Mouse (Mus musculus) CH12.LX (cell line): ENCODE results near the gene Cela1. TPM values are rescaled to one million over a fixed set of nuclear protein-coding genes. Genes with fewer than 3 reads are reported as not detected.

Source experiments
- DNase-seq: peaks from one replicate; pipeline ENCODE4 v3.0.0-alpha.2; 2013; ENCODE audit errors: extremely low read depth
- H3K27ac ChIP-seq: 2 replicates; pipeline ENCODE4 v1.5.1; 2012; ENCODE audit warnings: low read depth, mild to moderate bottlenecking, control low read depth, moderate library complexity; ENCODE audit not compliant: insufficient read depth
- H3K27me3 ChIP-seq: replicated peaks from 2 replicates; pipeline ENCODE3; 2012; ENCODE audit warnings: inconsistent platforms
- H3K36me3 ChIP-seq, 2 experiments: replicated peaks in 1 of 2; 2 replicates each; pipeline versions ENCODE3 to v1.6.1; 2012; ENCODE audit warnings: inconsistent platforms in 1 of 2, low read length in 1 of 2, mild to moderate bottlenecking in 1 of 2, mixed read lengths in 1 of 2, moderate library complexity in 1 of 2; ENCODE audit not compliant: control insufficient read depth in 1 of 2, insufficient read depth in 1 of 2
- H3K4me1 ChIP-seq, 2 experiments: 2 replicates each; pipeline ENCODE4 v1.6.1; 2012; ENCODE audit warnings: inconsistent platforms in 1 of 2, moderate library complexity in 1 of 2; ENCODE audit not compliant: insufficient read depth in 2 of 2, control insufficient read depth in 1 of 2
- H3K4me2 ChIP-seq: 2 replicates; pipeline ENCODE4 v1.6.1; 2012; ENCODE audit warnings: low read depth, mild to moderate bottlenecking, control low read depth; ENCODE audit not compliant: poor library complexity, insufficient read depth, severe bottlenecking
- H3K4me3 ChIP-seq, 3 experiments: fragments of 150-350 bp in 1 of 3; sonication (generic) in 1 of 3; replicated peaks in 1 of 3; 2 replicates each; pipeline versions ENCODE3 to v1.5.1; 2011 to 2012; ENCODE audit warnings: low read depth in 2 of 3, low read length in 2 of 3, mild to moderate bottlenecking in 2 of 3, moderate library complexity in 2 of 3, control low read depth in 1 of 3, improper control_type of control experiment in 1 of 3, inconsistent platforms in 1 of 3, mixed read lengths in 1 of 3; ENCODE audit not compliant: poor library complexity in 1 of 3
- H3K79me2 ChIP-seq: replicated peaks from 2 replicates; pipeline ENCODE4 v1.6.1; 2012; ENCODE audit warnings: mild to moderate bottlenecking, moderate library complexity; ENCODE audit not compliant: control insufficient read depth, poor library complexity, insufficient read depth, severe bottlenecking; ENCODE audit errors: extremely low read depth
- H3K9ac ChIP-seq: 2 replicates; pipeline ENCODE4 v1.6.1; 2012; ENCODE audit warnings: low read depth, mild to moderate bottlenecking, control low read depth, moderate library complexity; ENCODE audit not compliant: insufficient read depth
- H3K9me3 ChIP-seq: replicated peaks from 2 replicates; pipeline ENCODE3; 2012; ENCODE audit warnings: low read length, inconsistent platforms, mixed read lengths
- BHLHE40 ChIP-seq: IDR thresholded peaks from 2 replicates; pipeline ENCODE4 v1.6.1; 2011; ENCODE audit warnings: mild to moderate bottlenecking, low read depth, low read length, improper control_type of control experiment
- CHD1 ChIP-seq: IDR thresholded peaks from 2 replicates; pipeline ENCODE4 v1.6.1; 2012; ENCODE audit warnings: low read depth, low read length, improper control_type of control experiment, inconsistent platforms
- CTCF ChIP-seq, 2 experiments: IDR thresholded peaks in 1 of 2; conservative IDR thresholded peaks in 1 of 2; 2 replicates each; pipeline ENCODE4 v1.5.1; 2011 to 2012; ENCODE audit warnings: low read depth in 2 of 2, low read length in 2 of 2, improper control_type of control experiment in 1 of 2, inconsistent platforms in 1 of 2, mild to moderate bottlenecking in 1 of 2, moderate library complexity in 1 of 2
- EP300 ChIP-seq: IDR thresholded peaks from 2 replicates; pipeline ENCODE4 v1.6.1; 2011; ENCODE audit warnings: low read length, improper control_type of control experiment
- JUND ChIP-seq: conservative IDR thresholded peaks from 2 replicates; pipeline ENCODE4 v1.6.1; 2011; ENCODE audit warnings: low read depth, low read length, improper control_type of control experiment
- MAFK ChIP-seq: IDR thresholded peaks from 2 replicates; pipeline ENCODE4 v1.6.1; 2011; ENCODE audit warnings: low read length, improper control_type of control experiment; ENCODE audit not compliant: insufficient replicate concordance
- MAZ ChIP-seq: IDR thresholded peaks from 2 replicates; pipeline ENCODE4 v1.6.1; 2012; ENCODE audit warnings: low read depth, mild to moderate bottlenecking, inconsistent platforms, low read length, improper control_type of control experiment, moderate library complexity
- MXI1 ChIP-seq: IDR thresholded peaks from 2 replicates; pipeline ENCODE4 v1.6.1; 2011; ENCODE audit warnings: mild to moderate bottlenecking, low read depth, low read length, improper control_type of control experiment
- NELFE ChIP-seq: IDR thresholded peaks from 2 replicates; pipeline ENCODE4 v1.6.1; 2011; ENCODE audit warnings: low read depth, low read length, improper control_type of control experiment
- POLR2A ChIP-seq: IDR thresholded peaks from 2 replicates; pipeline ENCODE4 v1.6.1; 2011; ENCODE audit warnings: low read depth, mild to moderate bottlenecking, improper control_type of control experiment, low read length
- RAD21 ChIP-seq: IDR thresholded peaks from 2 replicates; pipeline ENCODE4 v1.6.1; 2011; ENCODE audit warnings: low read depth, mild to moderate bottlenecking, low read length, improper control_type of control experiment, moderate library complexity
- SMC3 ChIP-seq: IDR thresholded peaks from 2 replicates; pipeline ENCODE4 v1.6.1; 2011; ENCODE audit warnings: low read depth, low read length, improper control_type of control experiment
- TCF12 ChIP-seq: IDR thresholded peaks from 2 replicates; pipeline ENCODE4 v1.6.1; 2014; ENCODE audit warnings: low read depth, mild to moderate bottlenecking, inconsistent platforms, low read length, improper control_type of control experiment
- UBTF ChIP-seq: IDR thresholded peaks from 2 replicates; pipeline ENCODE4 v1.6.1; 2012; ENCODE audit warnings: low read depth, mild to moderate bottlenecking, inconsistent platforms, low read length, improper control_type of control experiment, moderate library complexity
- USF2 ChIP-seq: conservative IDR thresholded peaks from 2 replicates; pipeline ENCODE4 v1.6.1; 2011; ENCODE audit warnings: low read depth, low read length, improper control_type of control experiment
- ZKSCAN1 ChIP-seq: IDR thresholded peaks from 2 replicates; pipeline ENCODE4 v1.6.1; 2012; ENCODE audit warnings: low read depth, inconsistent platforms, low read length, improper control_type of control experiment, borderline replicate concordance
- dilution Hi-C: fragments of 300-500 bp; cut with MboI; formaldehyde crosslinking; loops from 2 replicates; pipeline ENCODE4 v1.14.3; 2020; ENCODE audit warnings: low sequenced_read_pairs; ENCODE audit not compliant: extremely low pct_unique_long_range_greater_than_20kb, extremely low pct_ligation_motif_present
- in situ Hi-C: fragments of 300-500 bp; cut with MboI; formaldehyde crosslinking; loops from 3 replicates; pipeline ENCODE4 v1.14.3; 2019; ENCODE audit warnings: low sequenced_read_pairs, low pct_ligation_motif_present, low pct_unique_long_range_greater_than_20kb, mixed read lengths
- polyA plus RNA-seq: library from polyadenylated mRNA; unstranded; fragments of >175 nt; gene quantifications from 2 replicates; pipeline ENCODE4 v1.2.1, GENCODE M21; 2012; ENCODE audit warnings: low read depth; ENCODE audit not compliant: insufficient read length
- total RNA-seq, 2 experiments: library from RNA; depleted of rRNA; stranded (reverse); fragments of 300-350 nt in 1 of 2; fragments of >200 nt in 1 of 2; gene quantifications; 2 replicates each; pipeline ENCODE4 v1.2.3; 2012 to 2014

Cela1 gene
- total and polyA plus RNA-seq, 3 experiments, result 1.3 to 4.8 (median 3.3) TPM

DNA sequence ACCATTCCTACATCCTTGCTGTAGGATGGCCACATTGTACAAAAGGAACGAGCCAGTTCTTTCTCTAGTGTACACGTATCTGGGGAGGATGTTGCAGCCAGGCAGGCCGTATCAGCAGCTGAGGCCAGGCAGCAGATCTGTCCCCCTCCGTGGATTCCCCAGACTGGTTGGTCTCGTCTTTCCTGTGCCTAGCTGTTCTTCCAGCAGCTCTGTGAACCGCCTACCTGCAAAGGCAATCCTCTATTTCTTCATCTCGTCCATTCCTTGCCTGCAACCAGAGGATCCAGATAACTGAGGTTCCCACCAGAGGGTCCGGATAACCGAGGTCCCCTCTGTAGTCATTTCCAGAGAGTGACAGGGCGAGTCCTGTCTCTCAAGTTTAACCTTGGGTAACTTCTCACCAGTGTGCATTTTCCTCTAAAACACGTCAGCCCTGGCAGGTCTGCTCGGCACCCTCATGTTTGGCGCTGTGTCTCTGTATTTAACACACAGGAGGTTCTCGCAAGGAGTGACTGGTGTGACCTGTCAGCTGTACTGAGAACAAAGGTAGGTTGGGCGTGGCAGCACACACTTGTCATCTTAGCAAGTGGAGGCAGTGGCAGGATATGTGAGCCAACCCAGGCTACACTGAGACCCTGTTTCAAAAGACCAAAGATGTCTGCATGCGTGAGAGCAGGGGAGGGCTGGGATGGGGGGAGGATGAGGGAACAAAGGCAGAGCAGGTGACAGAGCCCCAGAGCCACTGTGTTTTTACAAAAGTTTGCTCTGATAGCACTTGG is 47.6 kb downstream of the Cela1 start:
- Histone ChIP-seq H3K27me3 (peaks cover 5% of the 10 kb centered on the region), H3K79me2 (no peaks in the 10 kb centered on the region), H3K4me1 (peaks cover 6 to 32% of the 10 kb centered on the region in 2 experiments), H3K9me3 (no peaks in the 10 kb centered on the region), H3K9ac (no peak overlapping the region), H3K4me2 (no peak overlapping the region), H3K4me3 (no peak overlapping the region), H3K36me3 (peaks cover 46 to 60% of the 10 kb centered on the region in 2 experiments), H3K27ac (no peak overlapping the region)
- TF ChIP-seq EP300 (no peak), CHD1 (no peak), MXI1 (no peak), JUND (no peak), BHLHE40 (no peak), CTCF (conservative IDR thresholded peaks at IDR 0.05 in 1 of 2, IDR thresholded peaks at IDR 0.05 in 1 of 2; ENCODE audit: low read depth in 2 of 2, low read length in 2 of 2) (no peak), TCF12 (no peak)
- in situ Hi-C loops (no loop called here), dilution Hi-C loops (no loop called here)
- no peak for DNase-seq

DNA sequence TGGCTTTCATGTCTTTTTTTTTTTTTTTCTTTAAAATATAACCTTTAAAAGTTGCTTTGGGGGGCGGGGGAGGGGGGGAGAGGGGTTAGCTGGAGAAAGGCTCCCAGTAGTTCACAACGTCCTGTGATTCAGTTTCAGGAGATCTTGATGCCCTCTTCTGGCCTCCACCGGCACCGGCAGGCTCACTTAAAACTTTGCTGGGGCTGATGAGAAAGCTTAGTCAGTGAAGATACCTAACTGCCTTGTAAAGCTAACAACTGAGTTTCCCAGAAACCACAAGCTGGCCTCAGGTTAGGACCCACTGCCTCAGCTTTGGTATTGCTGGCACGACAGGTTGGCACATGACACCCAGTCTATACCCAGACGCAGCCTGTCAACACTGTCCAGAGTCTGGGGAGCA is 50.1 kb downstream of the Cela1 start:
- Histone ChIP-seq H3K4me3 (no peak overlapping the region), H3K9ac (no peak overlapping the region), H3K27me3 (peaks cover 5% of the 10 kb centered on the region), H3K79me2 (no peaks in the 10 kb centered on the region), H3K27ac (no peak overlapping the region), H3K36me3 (peaks cover 27 to 37% of the 10 kb centered on the region in 2 experiments), H3K9me3 (no peaks in the 10 kb centered on the region), H3K4me2 (peak overlapping the region; percentile 92), H3K4me1 (peaks cover 8 to 41% of the 10 kb centered on the region in 2 experiments)
- peak; percentile 64 for DNase-seq
- dilution Hi-C loops (no loop called here), in situ Hi-C loops (no loop called here)
- 0 out of 2 replicates have a peak, but pooled peaks have one; percentile 10 for TF ChIP-seq NELFE
- 0 out of 2 replicates have a peak, but pooled peaks have one; percentile 30 for TF ChIP-seq MAZ
- no peak for TF ChIP-seq UBTF
- TF ChIP-seq POLR2A, result no peak
- TF ChIP-seq SMC3, result peak; percentile 60
- peak in 1 of 2 experiments; percentile 65; a peak in 2 of 4 replicates for TF ChIP-seq CTCF (conservative IDR thresholded peaks at IDR 0.05 in 1 of 2, IDR thresholded peaks at IDR 0.05 in 1 of 2; ENCODE audit: low read depth in 2 of 2, low read length in 2 of 2)
- no peak for TF ChIP-seq MXI1
- TF ChIP-seq ZKSCAN1, result no peak
- TF ChIP-seq JUND, result no peak
- TF ChIP-seq TCF12, result no peak
- TF ChIP-seq RAD21, result peak; percentile 39
- no peak for TF ChIP-seq MAFK
- no peak for TF ChIP-seq USF2
